Mouse (Mus musculus) megakaryocyte progenitor cell, adult 5-6 weeks (primary cell): ENCODE data around the gene Casp3. TPM values are rescaled to one million over a fixed set of nuclear protein-coding genes. Genes with fewer than 3 reads are reported as not detected.
A peak's percentile ranks its signal among the peaks of the same experiment; 100 is the strongest.

ENCODE experiments used
- ATAC-seq: replicated peaks from 2 replicates; pipeline ENCODE4 v1.8.0; 2016; ENCODE audit warnings: mild to moderate bottlenecking, moderate TSS enrichment, inconsistent platforms; ENCODE audit not compliant: poor library complexity
- total RNA-seq, 2 experiments: library from RNA; stranded (forward) in 1 of 2; stranded (reverse) in 1 of 2; fragments of 157-497, 149-512 nt in 1 of 2; fragments of 200-1000 nt in 1 of 2; gene quantifications; 2 replicates each; pipeline versions ENCODE4 v1.2.3 to v1.2.4; 2015 to 2017

Casp3 gene
- total RNA-seq, 2 experiments from 2014 or later: 53.7 to 85.1 TPM

- peak; percentile 88 for ATAC-seq
Measured at GRCm38 (mm10) chr8:46671496-46671895, 54.4 kb downstream of the Casp3 start.

- no peak for ATAC-seq
Measured at GRCm38 (mm10) chr8:46680671-46681365, 63.7 kb downstream of the Casp3 start.

- ATAC-seq: peak; percentile 98
Measured at GRCm38 (mm10) chr8:46686664-46687336, 69.7 kb downstream of the Casp3 start.

Other genes starting within 250 kb of the Casp3 start
- gene Acsl1, start 146.3 kb upstream of the Casp3 start, total RNA-seq (2015): 55.3 and 61.5 TPM in 2 replicates
- 72.5 and 89.7 TPM in 2 replicates for gene Acsl1, start 146.3 kb upstream of the Casp3 start, total RNA-seq (2017)
- 34.9 and 42.0 TPM in 2 replicates for gene Cenpu, start 65.3 kb upstream of the Casp3 start, total RNA-seq (2015)
- 71.4 and 104 TPM in 2 replicates for gene Cenpu, start 65.3 kb upstream of the Casp3 start, total RNA-seq (2017)
- 9.2 and 16.4 TPM in 2 replicates for gene Primpol, start 79 bp upstream of the Casp3 start, total RNA-seq (2015)
- 7.5 and 7.9 TPM in 2 replicates for gene Primpol, start 79 bp upstream of the Casp3 start, total RNA-seq (2017)
- gene Irf2, start 122.4 kb downstream of the Casp3 start, total RNA-seq (2015): 56.6 and 58.9 TPM in 2 replicates
- 11.9 and 28.5 TPM in 2 replicates for gene Irf2, start 122.4 kb downstream of the Casp3 start, total RNA-seq (2017)